Mouse (Mus musculus): ENCODE data around the gene Cdk8. TPM values are rescaled to one million over a fixed set of nuclear protein-coding genes. Genes with fewer than 3 reads are reported as not detected.
"Not testable (repeated sequence)": the region's sequence is repeated elsewhere in the genome, so short reads cannot be mapped to it uniquely, and the experiment has no call there.

Cdk8 gene
- polyA plus RNA-seq (2015; fragmentation: Nextera tagmentation; extraction: Ambion mirVana), result 8.4 and 8.8 TPM in 2 replicates

GRCm38 (mm10) chr5:146230864-146231654 lies at the start of gene Cdk8:
Cdk8 (plus strand) TSS chr5:146231230.
- Histone ChIP-seq H3K4me1 (replicated peaks; ENCODE audit: control insufficient read depth, insufficient read depth, low read length) (peaks cover 10% of the 10 kb centered on the region), H3K4me2 (ENCODE audit: low read depth, low read length) (peak within 1 kb of the TSS; percentile 85), H3K9me3 (ENCODE audit: control insufficient read depth, low read length) (no peaks in the 10 kb centered on the region), H3K27me3 (ENCODE audit: control insufficient read depth, insufficient read depth, low read depth, low read length) (no peaks in the 10 kb centered on the region), H3K9ac (ENCODE audit: low read length) (peak within 1 kb of the TSS; percentile 83), H3K36me3 (ENCODE audit: control insufficient read depth, insufficient read depth, low read length) (no peaks in the 10 kb centered on the region), H3K4me3 (ENCODE audit: low read length) (peak within 1 kb of the TSS; percentile 79), H3K27ac (ENCODE audit: low read length) (peak within 1 kb of the TSS; percentile 99)
- under 1% methylated on average over 38 of the region's 102 CpGs for WGBS
- peak; percentile 92 for ATAC-seq (ENCODE audit: low read depth)

- not testable (repeated sequence) for H3K4me3 ChIP-seq (ENCODE audit: low read length); H3K9me3 ChIP-seq (ENCODE audit: control insufficient read depth, low read length); H3K27me3 ChIP-seq (ENCODE audit: control insufficient read depth, insufficient read depth, low read depth, low read length); H3K36me3 ChIP-seq (ENCODE audit: control insufficient read depth, insufficient read depth, low read length); H3K27ac ChIP-seq (ENCODE audit: low read length); H3K4me1 ChIP-seq (replicated peaks; ENCODE audit: control insufficient read depth, insufficient read depth, low read length); ATAC-seq (ENCODE audit: low read depth); H3K9ac ChIP-seq (ENCODE audit: low read length); H3K4me2 ChIP-seq (ENCODE audit: low read depth, low read length)
- 63% methylated on average over 4 of the region's 4 CpGs for WGBS
Measured at GRCm38 (mm10) chr5:146185204-146185603, 45.8 kb upstream of the Cdk8 start, which contains the start of gene 1700001J03Rik. 1700001J03Rik (minus strand) TSS chr5:146185304.

- H3K4me1 ChIP-seq (replicated peaks; ENCODE audit: control insufficient read depth, insufficient read depth, low read length); H3K36me3 ChIP-seq (ENCODE audit: control insufficient read depth, insufficient read depth, low read length); H3K27me3 ChIP-seq (ENCODE audit: control insufficient read depth, insufficient read depth, low read depth, low read length); H3K27ac ChIP-seq (ENCODE audit: low read length); H3K4me2 ChIP-seq (ENCODE audit: low read depth, low read length); H3K4me3 ChIP-seq (ENCODE audit: low read length); H3K9ac ChIP-seq (ENCODE audit: low read length); H3K9me3 ChIP-seq (ENCODE audit: control insufficient read depth, low read length); ATAC-seq (ENCODE audit: low read depth): not testable (repeated sequence)
- 19% methylated on average over 5 of the region's 5 CpGs for WGBS
Measured at GRCm38 (mm10) chr5:146187441-146187840, 43.6 kb upstream of the Cdk8 start.

GRCm38 (mm10) chr5:146188144-146188543 lies 42.9 kb upstream of the Cdk8 start:
- no peak overlapping the region for H3K27ac ChIP-seq (ENCODE audit: low read length)
- no peaks in the 10 kb centered on the region for H3K4me1 ChIP-seq (replicated peaks; ENCODE audit: control insufficient read depth, insufficient read depth, low read length)
- H3K9me3 ChIP-seq (ENCODE audit: control insufficient read depth, low read length), result no peaks in the 10 kb centered on the region
- H3K4me2 ChIP-seq (ENCODE audit: low read depth, low read length), result no peak overlapping the region
- H3K4me3 ChIP-seq (ENCODE audit: low read length), result no peak overlapping the region
- ATAC-seq (ENCODE audit: low read depth), result no peak
- no peak overlapping the region for H3K9ac ChIP-seq (ENCODE audit: low read length)
- H3K36me3 ChIP-seq (ENCODE audit: control insufficient read depth, insufficient read depth, low read length), result no peaks in the 10 kb centered on the region
- 83% methylated on average over 1 of the region's 1 CpGs for WGBS
- no peaks in the 10 kb centered on the region for H3K27me3 ChIP-seq (ENCODE audit: control insufficient read depth, insufficient read depth, low read depth, low read length)

- Histone ChIP-seq H3K36me3 (ENCODE audit: control insufficient read depth, insufficient read depth, low read length) (no peaks in the 10 kb centered on the region), H3K27me3 (ENCODE audit: control insufficient read depth, insufficient read depth, low read depth, low read length) (no peaks in the 10 kb centered on the region), H3K27ac (ENCODE audit: low read length) (no peak overlapping the region), H3K9ac (ENCODE audit: low read length) (no peak overlapping the region), H3K4me1 (replicated peaks; ENCODE audit: control insufficient read depth, insufficient read depth, low read length) (no peaks in the 10 kb centered on the region), H3K4me3 (ENCODE audit: low read length) (no peak overlapping the region), H3K4me2 (ENCODE audit: low read depth, low read length) (no peak overlapping the region), H3K9me3 (ENCODE audit: control insufficient read depth, low read length) (no peaks in the 10 kb centered on the region)
- ATAC-seq (ENCODE audit: low read depth), result no peak
- 83% methylated on average over 7 of the region's 7 CpGs for WGBS
Measured at GRCm38 (mm10) chr5:146188712-146189111, 42.3 kb upstream of the Cdk8 start.

GRCm38 (mm10) chr5:146190093-146190492 lies 40.9 kb upstream of the Cdk8 start:
- 62% methylated on average over 4 of the region's 4 CpGs for WGBS
- Histone ChIP-seq H3K9me3 (ENCODE audit: control insufficient read depth, low read length) (no peaks in the 10 kb centered on the region), H3K36me3 (ENCODE audit: control insufficient read depth, insufficient read depth, low read length) (no peaks in the 10 kb centered on the region), H3K4me1 (replicated peaks; ENCODE audit: control insufficient read depth, insufficient read depth, low read length) (no peaks in the 10 kb centered on the region), H3K4me3 (ENCODE audit: low read length) (no peak overlapping the region), H3K4me2 (ENCODE audit: low read depth, low read length) (no peak overlapping the region), H3K27ac (ENCODE audit: low read length) (no peak overlapping the region), H3K9ac (ENCODE audit: low read length) (no peak overlapping the region), H3K27me3 (ENCODE audit: control insufficient read depth, insufficient read depth, low read depth, low read length) (no peaks in the 10 kb centered on the region)
- no peak for ATAC-seq (ENCODE audit: low read depth)

GRCm38 (mm10) chr5:146190501-146191269 lies 40.3 kb upstream of the Cdk8 start:
- WGBS, result 52% methylated on average over 3 of the region's 3 CpGs
- ATAC-seq (ENCODE audit: low read depth), result no peak
- H3K9ac ChIP-seq (ENCODE audit: low read length), result no peak overlapping the region
- no peaks in the 10 kb centered on the region for H3K4me1 ChIP-seq (replicated peaks; ENCODE audit: control insufficient read depth, insufficient read depth, low read length)
- H3K4me3 ChIP-seq (ENCODE audit: low read length), result no peak overlapping the region
- no peaks in the 10 kb centered on the region for H3K36me3 ChIP-seq (ENCODE audit: control insufficient read depth, insufficient read depth, low read length)
- H3K27ac ChIP-seq (ENCODE audit: low read length), result no peak overlapping the region
- no peak overlapping the region for H3K4me2 ChIP-seq (ENCODE audit: low read depth, low read length)
- no peaks in the 10 kb centered on the region for H3K9me3 ChIP-seq (ENCODE audit: control insufficient read depth, low read length)
- H3K27me3 ChIP-seq (ENCODE audit: control insufficient read depth, insufficient read depth, low read depth, low read length), result no peaks in the 10 kb centered on the region

GRCm38 (mm10) chr5:146193360-146193759 lies 37.7 kb upstream of the Cdk8 start:
- H3K4me1 ChIP-seq (replicated peaks; ENCODE audit: control insufficient read depth, insufficient read depth, low read length), result no peaks in the 10 kb centered on the region
- H3K9me3 ChIP-seq (ENCODE audit: control insufficient read depth, low read length), result no peaks in the 10 kb centered on the region
- H3K27me3 ChIP-seq (ENCODE audit: control insufficient read depth, insufficient read depth, low read depth, low read length), result no peaks in the 10 kb centered on the region
- no peak overlapping the region for H3K9ac ChIP-seq (ENCODE audit: low read length)
- no peak overlapping the region for H3K27ac ChIP-seq (ENCODE audit: low read length)
- H3K4me2 ChIP-seq (ENCODE audit: low read depth, low read length), result no peak overlapping the region
- 74% methylated on average over 8 of the region's 8 CpGs for WGBS
- no peak for ATAC-seq (ENCODE audit: low read depth)
- H3K36me3 ChIP-seq (ENCODE audit: control insufficient read depth, insufficient read depth, low read length), result no peaks in the 10 kb centered on the region
- no peak overlapping the region for H3K4me3 ChIP-seq (ENCODE audit: low read length)

- no peak overlapping the region for H3K4me3 ChIP-seq (ENCODE audit: low read length)
- ATAC-seq (ENCODE audit: low read depth), result no peak
- no peaks in the 10 kb centered on the region for H3K4me1 ChIP-seq (replicated peaks; ENCODE audit: control insufficient read depth, insufficient read depth, low read length)
- H3K27ac ChIP-seq (ENCODE audit: low read length), result no peak overlapping the region
- H3K9ac ChIP-seq (ENCODE audit: low read length), result no peak overlapping the region
- H3K4me2 ChIP-seq (ENCODE audit: low read depth, low read length), result no peak overlapping the region
- no peaks in the 10 kb centered on the region for H3K27me3 ChIP-seq (ENCODE audit: control insufficient read depth, insufficient read depth, low read depth, low read length)
- H3K36me3 ChIP-seq (ENCODE audit: control insufficient read depth, insufficient read depth, low read length), result peaks cover 18% of the 10 kb centered on the region
- no peaks in the 10 kb centered on the region for H3K9me3 ChIP-seq (ENCODE audit: control insufficient read depth, low read length)
Measured at GRCm38 (mm10) chr5:146199073-146199472, 32.0 kb upstream of the Cdk8 start.

Data from lung, embryonic 16.5 days (tissue).